Mouse (Mus musculus) spleen, postnatal 36 days (tissue): ENCODE measurements around the gene Pax6.

Experiments
- DNase-seq, 2 experiments: peaks; one replicate each; pipeline ENCODE4 v3.0.0; 2022; ENCODE audit warnings: low spot score in 2 of 2, mixed read lengths in 1 of 2

The Pax6 gene

DNA sequence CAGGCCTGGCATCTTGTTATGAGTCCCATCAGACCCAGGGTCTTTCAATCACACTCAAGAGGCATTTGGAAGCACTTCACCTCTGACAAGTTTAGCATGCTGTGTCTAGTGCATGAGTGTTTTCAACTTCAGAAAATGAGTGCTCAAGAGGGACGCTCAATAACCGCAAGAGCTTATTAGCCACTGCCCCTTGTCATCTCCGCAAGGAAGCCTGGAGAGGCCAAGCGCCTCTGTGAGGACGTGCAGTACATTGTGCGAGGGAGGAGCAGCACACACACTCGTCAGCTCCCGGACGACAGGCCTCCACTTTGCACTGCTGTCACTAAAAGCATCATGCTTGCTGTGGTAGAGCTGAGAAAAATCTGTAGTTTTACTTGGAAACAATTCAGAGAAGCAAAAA lies 58.0 kb downstream of the Pax6 start:
- no peak for DNase-seq

DNA sequence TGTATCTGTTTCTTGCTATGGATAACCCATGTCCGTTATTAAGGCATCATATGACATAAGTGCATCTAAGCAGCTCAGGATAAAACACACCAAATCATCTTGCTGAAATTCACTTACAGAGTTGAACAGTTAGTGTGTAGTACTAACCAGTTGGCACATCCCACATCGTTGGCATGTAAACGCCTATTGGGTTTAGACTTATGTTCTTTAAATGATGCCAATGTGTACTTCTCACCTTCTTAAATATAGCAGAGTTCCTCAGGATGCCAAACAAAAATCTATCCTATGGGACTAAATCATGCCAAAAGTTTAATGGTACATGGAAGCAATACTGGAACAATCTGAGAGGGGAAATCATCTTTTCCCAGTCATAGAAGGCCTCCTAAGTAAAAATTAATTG lies 62.0 kb downstream of the Pax6 start:
- DNase-seq, result no peak

DNA sequence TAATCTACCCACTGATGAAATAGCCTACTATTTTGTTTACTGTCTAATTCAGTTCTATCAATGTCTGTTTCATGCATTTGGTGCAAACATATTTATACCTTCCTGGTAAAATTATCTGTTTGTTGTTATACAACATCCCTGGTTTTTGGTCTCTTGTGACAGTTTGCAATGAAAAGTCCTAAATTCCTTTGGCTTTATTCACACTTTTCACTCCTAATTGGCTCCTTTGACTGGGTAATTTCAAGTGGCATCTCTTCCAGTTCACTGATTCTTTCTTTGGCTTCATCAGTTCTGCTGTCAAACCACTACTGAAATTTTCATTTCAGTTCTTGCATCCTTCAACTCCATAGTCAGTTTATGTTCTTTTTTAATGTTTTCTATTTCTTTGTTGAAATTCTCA lies 67.5 kb downstream of the Pax6 start:
- no peak for DNase-seq

DNA sequence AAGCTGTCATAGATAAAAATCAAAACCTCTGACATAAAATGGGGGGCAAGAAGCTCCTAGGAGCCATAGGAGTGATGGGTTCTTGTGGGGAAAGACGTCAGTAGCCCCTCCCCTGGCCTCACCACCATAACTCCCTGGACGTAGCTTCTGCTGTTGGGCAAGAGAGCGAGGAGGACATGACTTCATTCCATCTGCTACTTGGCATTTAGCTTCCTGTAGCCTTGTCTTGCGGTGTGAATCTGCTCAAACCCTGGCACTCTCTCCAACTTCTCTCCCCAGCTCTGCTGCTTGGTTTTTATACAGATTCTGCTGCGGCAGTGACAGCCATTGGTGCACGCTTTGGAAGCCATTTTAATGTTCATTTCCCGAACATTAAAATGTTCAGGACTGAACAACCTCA lies 78.2 kb downstream of the Pax6 start:
- no peak for DNase-seq
